Mouse (Mus musculus) CD4-positive naive resting alpha-beta T cell, adult 57 days (primary cell): ENCODE measurements around the gene Tnfaip6. TPM values are rescaled to one million over a fixed set of nuclear protein-coding genes. Genes with fewer than 3 reads are reported as not detected.

Experiments
- total RNA-seq: library from RNA; stranded (reverse); gene quantifications from one replicate; pipeline ENCODE4 v1.2.4, GENCODE M21; 2023

Gene Tnfaip6
- total RNA-seq = not detected

GRCm38 (mm10) chr2:52037882-52038281 is at the start of gene Tnfaip6:
Gene Tnfaip6, plus strand, starts transcription at chr2:52038009.

GRCm38 (mm10) chr2:52072491-52073140 is 34.8 kb downstream of the Tnfaip6 start, which contains the start of gene Rif1:
Gene Rif1, plus strand, starts transcription at chr2:52072832.

Other genes starting within 250 kb of the Tnfaip6 start
- 20.8 TPM for gene Rbm43, start 102.8 kb upstream of the Tnfaip6 start, total RNA-seq
- 46.8 TPM for gene Nmi, start 64.5 kb upstream of the Tnfaip6 start, total RNA-seq
- 73.8 TPM for gene Rif1, start 34.8 kb downstream of the Tnfaip6 start, total RNA-seq